Mouse (Mus musculus): ENCODE data around the gene Jag1. TPM values are rescaled to one million over a fixed set of nuclear protein-coding genes. Genes with fewer than 3 reads are reported as not detected.

Gene Jag1
- polyA plus RNA-seq (2011; ENCODE audit: insufficient read depth, insufficient read length, low read depth, missing spikeins), result 10.3 and 11.4 TPM in 2 replicates

DNA sequence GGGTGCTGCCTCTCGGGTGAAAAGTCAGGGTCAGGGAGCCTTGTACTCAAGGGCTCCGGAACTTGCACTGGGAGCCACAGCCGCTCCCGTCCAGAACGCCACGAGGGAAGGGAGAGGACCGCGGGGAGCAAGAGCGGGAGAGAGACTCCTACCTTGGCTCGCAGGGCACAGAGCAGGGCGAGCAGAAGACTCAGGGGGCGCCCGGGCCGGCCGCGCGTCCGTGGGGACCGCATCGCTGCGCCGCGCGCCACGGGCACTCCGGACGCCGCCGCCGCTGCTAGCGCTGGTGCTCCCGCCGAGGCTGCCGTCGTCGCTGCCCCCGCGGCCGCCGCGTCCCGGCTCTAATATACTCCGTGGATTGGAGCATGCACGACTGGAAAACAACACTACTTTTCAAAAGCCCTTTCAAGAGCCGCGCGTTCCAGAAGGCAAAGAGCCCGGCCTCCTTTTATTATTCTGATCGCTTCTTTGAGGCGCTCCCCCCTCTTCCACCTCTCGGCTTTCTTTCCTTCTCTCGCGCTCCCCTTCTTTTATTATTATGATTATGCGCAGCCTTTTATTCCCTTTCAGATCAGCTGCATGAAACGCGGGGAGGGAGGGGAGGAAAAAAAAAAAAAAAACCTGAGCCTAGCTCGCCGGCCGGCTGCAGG lies at the start of gene Jag1:
Jag1 (minus strand) TSS at position 620 of the 650 bp plus-strand sequence.
- peak within 1 kb of the TSS; percentile 59 for H3K4me3 ChIP-seq (ENCODE audit: low read depth, low read length)
- no peaks in the 10 kb centered on the region for H3K4me1 ChIP-seq (ENCODE audit: control insufficient read depth, insufficient read depth, low read length)
- H3K27me3 ChIP-seq (ENCODE audit: control insufficient read depth, insufficient read depth, low read length, poor library complexity, severe bottlenecking), result no peaks in the 10 kb centered on the region

GRCm38 (mm10) chr2:137156018-137156417 lies 39.6 kb upstream of the Jag1 start:
- Histone ChIP-seq H3K36me3 (ENCODE audit: control insufficient read depth, insufficient read depth, low read length, poor library complexity, severe bottlenecking) (no peaks in the 10 kb centered on the region), H3K9me3 (replicated peaks; ENCODE audit: control insufficient read depth, insufficient read depth, low read length, poor library complexity, severe bottlenecking) (no peaks in the 10 kb centered on the region), H3K4me1 (ENCODE audit: control insufficient read depth, insufficient read depth, low read length) (no peaks in the 10 kb centered on the region), H3K4me3 (ENCODE audit: low read depth, low read length) (no peak overlapping the region), H3K27me3 (ENCODE audit: control insufficient read depth, insufficient read depth, low read length, poor library complexity, severe bottlenecking) (no peaks in the 10 kb centered on the region), H3K27ac (ENCODE audit: insufficient read depth, low read length) (no peak overlapping the region), H3K9ac (ENCODE audit: low read depth, poor library complexity, severe bottlenecking) (no peak overlapping the region)
- no peak for TF ChIP-seq POLR2A (IDR thresholded peaks at IDR 0.05; ENCODE audit: insufficient read depth, low read length)
- no peak for TF ChIP-seq EP300 (IDR thresholded peaks at IDR 0.05; ENCODE audit: insufficient read depth, low read depth, low read length)
- TF ChIP-seq CTCF (IDR thresholded peaks at IDR 0.05; ENCODE audit: low read depth, low read length), result no peak

More for the DNA sequence above, at the start of gene Jag1:
- Histone ChIP-seq H3K27ac (ENCODE audit: insufficient read depth, low read length) (peak within 1 kb of the TSS; percentile 83), H3K36me3 (ENCODE audit: control insufficient read depth, insufficient read depth, low read length, poor library complexity, severe bottlenecking) (no peaks in the 10 kb centered on the region), H3K9me3 (replicated peaks; ENCODE audit: control insufficient read depth, insufficient read depth, low read length, poor library complexity, severe bottlenecking) (no peaks in the 10 kb centered on the region), H3K9ac (ENCODE audit: low read depth, poor library complexity, severe bottlenecking) (peak within 1 kb of the TSS; percentile 94)
- TF ChIP-seq CTCF (IDR thresholded peaks at IDR 0.05; ENCODE audit: low read depth, low read length) (no peak), EP300 (IDR thresholded peaks at IDR 0.05; ENCODE audit: insufficient read depth, low read depth, low read length) (0 out of 2 replicates have a peak, but pooled peaks have one; percentile 9), POLR2A (IDR thresholded peaks at IDR 0.05; ENCODE audit: insufficient read depth, low read length) (no peak)

DNA sequence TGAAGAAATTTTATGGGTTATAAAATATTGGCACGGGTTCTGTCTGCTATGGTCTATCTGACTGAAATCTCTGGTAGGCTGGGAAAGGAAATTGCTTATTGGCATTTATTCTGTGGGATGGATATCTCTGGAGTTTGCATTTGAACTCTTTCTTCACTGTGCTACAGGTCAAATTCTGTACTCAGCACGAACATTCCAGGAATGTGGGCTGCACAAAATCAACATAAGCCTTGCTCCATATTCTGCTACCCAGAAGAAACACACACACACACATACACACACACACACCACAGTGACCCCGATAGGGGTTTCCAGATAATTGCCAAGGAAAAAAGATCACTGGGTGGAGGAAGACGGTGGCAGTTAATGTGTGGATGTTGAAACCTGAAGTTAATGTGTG lies 37.4 kb upstream of the Jag1 start:
- TF ChIP-seq POLR2A (IDR thresholded peaks at IDR 0.05; ENCODE audit: insufficient read depth, low read length), result no peak
- TF ChIP-seq EP300 (IDR thresholded peaks at IDR 0.05; ENCODE audit: insufficient read depth, low read depth, low read length), result no peak
- TF ChIP-seq CTCF (IDR thresholded peaks at IDR 0.05; ENCODE audit: low read depth, low read length), result no peak
- no peaks in the 10 kb centered on the region for H3K36me3 ChIP-seq (ENCODE audit: control insufficient read depth, insufficient read depth, low read length, poor library complexity, severe bottlenecking)

DNA sequence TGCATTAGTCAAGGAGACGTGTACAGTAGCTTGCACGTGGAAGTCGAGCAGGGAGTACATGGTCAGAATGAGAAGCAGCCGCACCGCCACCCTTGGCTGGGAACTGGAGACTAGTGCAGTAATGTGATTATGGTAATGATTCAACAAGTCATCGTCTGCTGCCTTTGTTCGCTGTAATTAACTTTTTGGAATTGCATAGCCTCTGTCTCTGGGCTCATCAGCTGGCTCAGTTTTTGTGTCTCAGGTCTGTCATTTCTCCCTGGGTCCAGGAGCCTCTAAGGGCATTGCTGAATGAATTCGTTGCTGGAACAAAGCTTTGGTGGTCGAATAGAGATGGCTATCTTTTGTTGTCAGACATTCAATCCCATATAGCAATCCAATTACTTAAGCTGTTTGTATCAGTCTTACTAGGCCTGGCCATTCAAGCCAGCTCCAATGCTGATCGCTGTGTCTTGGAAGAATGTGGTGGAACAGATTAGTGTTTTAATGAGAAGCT lies 36.8 kb upstream of the Jag1 start:
- TF ChIP-seq CTCF (IDR thresholded peaks at IDR 0.05; ENCODE audit: low read depth, low read length), result no peak
- no peak for TF ChIP-seq EP300 (IDR thresholded peaks at IDR 0.05; ENCODE audit: insufficient read depth, low read depth, low read length)
- TF ChIP-seq POLR2A (IDR thresholded peaks at IDR 0.05; ENCODE audit: insufficient read depth, low read length), result no peak
- H3K4me1 ChIP-seq (ENCODE audit: control insufficient read depth, insufficient read depth, low read length), result no peaks in the 10 kb centered on the region
- H3K27me3 ChIP-seq (ENCODE audit: control insufficient read depth, insufficient read depth, low read length, poor library complexity, severe bottlenecking), result no peaks in the 10 kb centered on the region
- H3K27ac ChIP-seq (ENCODE audit: insufficient read depth, low read length), result no peak overlapping the region
- no peaks in the 10 kb centered on the region for H3K36me3 ChIP-seq (ENCODE audit: control insufficient read depth, insufficient read depth, low read length, poor library complexity, severe bottlenecking)
- no peaks in the 10 kb centered on the region for H3K9me3 ChIP-seq (replicated peaks; ENCODE audit: control insufficient read depth, insufficient read depth, low read length, poor library complexity, severe bottlenecking)
- no peak overlapping the region for H3K4me3 ChIP-seq (ENCODE audit: low read depth, low read length)
- H3K9ac ChIP-seq (ENCODE audit: low read depth, poor library complexity, severe bottlenecking), result no peak overlapping the region

More for the DNA sequence above, 37.4 kb upstream of the Jag1 start:
- Histone ChIP-seq H3K27ac (ENCODE audit: insufficient read depth, low read length) (no peak overlapping the region), H3K4me3 (ENCODE audit: low read depth, low read length) (no peak overlapping the region), H3K9me3 (replicated peaks; ENCODE audit: control insufficient read depth, insufficient read depth, low read length, poor library complexity, severe bottlenecking) (no peaks in the 10 kb centered on the region), H3K4me1 (ENCODE audit: control insufficient read depth, insufficient read depth, low read length) (no peaks in the 10 kb centered on the region), H3K9ac (ENCODE audit: low read depth, poor library complexity, severe bottlenecking) (no peak overlapping the region), H3K27me3 (ENCODE audit: control insufficient read depth, insufficient read depth, low read length, poor library complexity, severe bottlenecking) (no peaks in the 10 kb centered on the region)

- TF ChIP-seq EP300 (IDR thresholded peaks at IDR 0.05; ENCODE audit: insufficient read depth, low read depth, low read length) (no peak), POLR2A (IDR thresholded peaks at IDR 0.05; ENCODE audit: insufficient read depth, low read length) (no peak), CTCF (IDR thresholded peaks at IDR 0.05; ENCODE audit: low read depth, low read length) (no peak)
- Histone ChIP-seq H3K4me3 (ENCODE audit: low read depth, low read length) (no peak overlapping the region), H3K9me3 (replicated peaks; ENCODE audit: control insufficient read depth, insufficient read depth, low read length, poor library complexity, severe bottlenecking) (no peaks in the 10 kb centered on the region), H3K4me1 (ENCODE audit: control insufficient read depth, insufficient read depth, low read length) (no peaks in the 10 kb centered on the region), H3K27ac (ENCODE audit: insufficient read depth, low read length) (no peak overlapping the region), H3K27me3 (ENCODE audit: control insufficient read depth, insufficient read depth, low read length, poor library complexity, severe bottlenecking) (no peaks in the 10 kb centered on the region), H3K36me3 (ENCODE audit: control insufficient read depth, insufficient read depth, low read length, poor library complexity, severe bottlenecking) (no peaks in the 10 kb centered on the region), H3K9ac (ENCODE audit: low read depth, poor library complexity, severe bottlenecking) (no peak overlapping the region)
These were observed 34.5 kb upstream of the Jag1 start for GRCm38 (mm10) chr2:137150953-137151352.
